Mouse (Mus musculus): ENCODE results near the gene Sipa1l1.

- TF ChIP-seq GATA1 (IDR thresholded peaks at IDR 0.05; ENCODE audit: low read length) (no peak), TAL1 (IDR thresholded peaks at IDR 0.05; ENCODE audit: low read length) (no peak)
Measured at GRCm38 (mm10) chr12:82401440-82401839, 232.3 kb downstream of the Sipa1l1 start.

All from erythroblast, embryonic 14.5 days (primary cell).